Mouse (Mus musculus) retina, embryonic 14.5 days (tissue): ENCODE results near the gene Celsr1.
A peak's percentile ranks its signal among the peaks of the same experiment; 100 is the strongest.

Experiments
- DNase-seq: peaks from one replicate; pipeline ENCODE4 v3.0.0-alpha.2; 2015; ENCODE audit warnings: low spot score

Gene Celsr1

GRCm38 (mm10) chr15:85953458-85953857, 80.1 kb downstream of the Celsr1 start:
- DNase-seq, result no peak

- DNase-seq, result no peak
Measured at GRCm38 (mm10) chr15:85949421-85950164, 84.0 kb downstream of the Celsr1 start.

- peak; percentile 36 for DNase-seq
Measured at GRCm38 (mm10) chr15:85947967-85948366, 85.6 kb downstream of the Celsr1 start.

GRCm38 (mm10) chr15:85947541-85947940, 86.0 kb downstream of the Celsr1 start:
- peak; percentile 51 for DNase-seq

DNA sequence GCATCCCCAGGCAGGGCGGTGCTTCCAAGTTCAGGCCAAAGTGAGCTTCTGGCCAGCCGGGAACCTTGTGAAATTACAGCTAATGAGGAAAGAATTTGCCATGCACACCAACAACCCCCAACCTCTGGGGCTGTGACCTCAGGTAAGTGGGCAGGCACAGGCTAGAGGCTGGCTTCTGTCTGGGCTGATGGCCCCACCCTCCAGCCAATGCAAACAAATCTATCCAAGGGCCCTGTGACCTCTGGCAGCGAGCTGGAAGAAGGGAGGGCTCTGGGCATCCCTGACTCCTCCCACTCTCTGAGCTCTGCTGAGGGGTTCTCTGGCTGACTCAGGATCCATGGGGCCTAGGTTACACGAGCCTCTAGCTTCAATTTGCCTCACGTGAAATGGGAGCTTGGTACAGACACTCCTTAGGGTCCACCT, 97.9 kb downstream of the Celsr1 start:
- peak; percentile 60 for DNase-seq

DNA sequence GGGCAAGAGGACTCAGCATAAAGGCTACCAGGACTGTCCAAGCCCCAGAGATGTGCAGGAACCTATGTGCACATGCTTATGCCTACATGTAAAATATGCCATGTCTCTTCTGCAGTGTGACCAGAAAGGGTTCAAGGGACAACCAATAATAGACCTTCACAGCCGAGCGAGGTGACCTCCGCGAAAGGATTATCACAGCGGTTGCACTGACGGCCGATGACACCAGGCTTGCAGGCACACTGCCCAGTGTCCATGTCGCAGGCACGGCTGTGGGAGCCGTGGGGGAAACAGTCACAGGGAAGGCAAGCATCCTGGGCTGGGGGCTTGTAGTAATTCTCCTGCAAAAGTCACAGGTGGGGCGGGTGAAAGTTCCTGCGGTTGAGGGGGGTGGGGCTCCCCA, 105.4 kb downstream of the Celsr1 start:
- no peak for DNase-seq

DNA sequence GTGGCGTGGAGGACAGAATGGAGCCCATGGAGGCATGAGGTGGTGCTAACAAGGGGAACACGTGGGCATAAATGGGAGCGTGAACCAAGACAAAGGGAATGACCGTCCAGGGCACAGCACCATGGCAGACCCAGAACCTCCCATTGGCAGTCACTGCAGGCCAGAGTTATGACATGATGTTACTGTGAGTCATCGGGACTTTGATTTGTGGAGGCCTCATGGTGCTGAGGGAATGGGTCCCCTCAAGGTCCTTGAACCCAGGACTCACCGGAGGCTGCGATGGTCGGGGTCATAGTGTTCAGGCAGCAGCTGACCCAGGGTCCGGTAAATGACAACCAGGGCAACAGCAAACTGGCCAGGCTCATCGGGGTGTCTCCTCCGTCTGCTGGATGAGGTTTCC, 111.7 kb downstream of the Celsr1 start:
- DNase-seq, result no peak

- no peak for DNase-seq
Measured at GRCm38 (mm10) chr15:85919892-85920248, 113.7 kb downstream of the Celsr1 start.

- DNase-seq, result peak; percentile 63
Measured at GRCm38 (mm10) chr15:85919191-85919891, 114.2 kb downstream of the Celsr1 start.

- peak; percentile 73 for DNase-seq
Measured at GRCm38 (mm10) chr15:85913605-85914004, 120.0 kb downstream of the Celsr1 start.

DNA sequence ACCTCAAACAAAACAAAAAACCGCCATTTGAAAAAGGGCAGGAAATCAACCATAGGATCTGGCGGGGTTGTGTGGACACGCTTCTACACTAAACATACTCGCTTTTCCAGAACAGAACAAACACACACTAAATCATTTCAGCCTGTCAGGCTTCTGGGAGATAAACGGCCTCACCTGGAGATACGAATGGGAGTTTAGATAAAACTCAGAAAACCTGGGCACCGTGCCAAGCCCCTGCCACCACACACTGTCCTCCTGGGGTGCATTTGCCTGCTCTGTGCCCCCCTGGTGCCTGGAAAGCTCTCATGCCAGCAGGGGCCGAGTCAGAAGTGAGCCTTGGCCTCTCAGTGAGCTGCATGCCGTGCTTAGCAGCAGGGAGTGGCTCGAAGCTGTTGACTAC, 123.6 kb downstream of the Celsr1 start:
- DNase-seq, result no peak

DNA sequence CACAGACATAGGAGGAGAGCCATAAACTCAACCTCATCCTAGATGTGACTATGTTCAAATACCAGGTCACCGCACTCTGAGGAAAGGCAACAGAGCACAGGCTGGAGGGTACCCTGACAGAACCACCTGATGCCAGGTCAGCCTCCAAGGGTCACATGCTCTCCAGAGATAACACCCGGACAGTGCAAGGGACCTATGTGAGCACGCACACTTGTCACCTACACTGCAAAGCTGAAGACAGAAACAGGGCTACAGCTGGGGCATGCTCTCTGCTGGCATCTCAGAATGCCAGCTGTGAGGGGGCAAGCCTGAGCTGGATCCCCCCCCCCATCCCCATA, 124.1 kb downstream of the Celsr1 start:
- no peak for DNase-seq

GRCm38 (mm10) chr15:85908660-85909491, 124.7 kb downstream of the Celsr1 start:
- DNase-seq, result no peak

- DNase-seq, result peak; percentile 25
Measured at GRCm38 (mm10) chr15:85903826-85904225, 129.8 kb downstream of the Celsr1 start.

GRCm38 (mm10) chr15:85902505-85902904, 131.1 kb downstream of the Celsr1 start:
- no peak for DNase-seq

GRCm38 (mm10) chr15:85900801-85901200, 132.8 kb downstream of the Celsr1 start:
- no peak for DNase-seq

DNA sequence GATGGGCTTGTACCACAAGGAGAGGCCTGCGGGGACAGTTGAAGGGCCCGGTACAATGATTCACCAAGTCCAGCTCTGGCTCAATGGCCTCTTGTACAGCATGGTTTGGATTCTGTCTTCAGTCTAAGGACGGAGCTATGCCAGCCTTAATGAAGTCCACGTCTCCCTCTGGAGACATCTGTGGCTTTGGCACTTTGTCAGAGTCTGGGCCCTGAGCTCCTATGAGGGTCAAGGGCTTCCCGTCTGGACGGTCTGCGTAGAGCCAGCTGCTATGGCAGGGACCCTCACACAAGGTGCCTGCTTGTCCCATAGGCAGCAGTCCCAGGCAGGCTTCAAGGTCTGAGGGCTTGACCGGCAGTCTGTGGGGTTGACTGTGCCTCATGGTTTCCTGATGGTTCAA, 133.3 kb downstream of the Celsr1 start:
- DNase-seq, result no peak

DNA sequence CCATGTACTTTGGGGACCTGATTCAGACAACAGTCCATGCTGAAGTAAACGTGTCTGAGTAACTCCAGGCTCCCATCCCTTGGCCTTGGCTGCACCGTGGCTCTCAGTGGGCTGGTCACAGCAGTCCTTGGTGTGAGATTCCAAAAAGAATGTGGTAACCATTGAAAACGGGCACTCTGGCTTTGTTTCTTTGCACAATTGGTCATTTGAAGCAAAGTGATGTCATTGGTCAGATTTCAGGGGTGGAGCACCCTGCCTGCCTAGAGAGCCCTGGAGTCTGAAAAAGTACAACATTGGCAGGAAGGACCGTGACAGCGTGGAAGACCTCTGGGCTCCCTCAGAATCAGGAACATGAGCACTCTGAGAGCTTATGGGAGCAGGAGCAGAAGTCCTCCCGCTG, 134.2 kb downstream of the Celsr1 start:
- no peak for DNase-seq

DNA sequence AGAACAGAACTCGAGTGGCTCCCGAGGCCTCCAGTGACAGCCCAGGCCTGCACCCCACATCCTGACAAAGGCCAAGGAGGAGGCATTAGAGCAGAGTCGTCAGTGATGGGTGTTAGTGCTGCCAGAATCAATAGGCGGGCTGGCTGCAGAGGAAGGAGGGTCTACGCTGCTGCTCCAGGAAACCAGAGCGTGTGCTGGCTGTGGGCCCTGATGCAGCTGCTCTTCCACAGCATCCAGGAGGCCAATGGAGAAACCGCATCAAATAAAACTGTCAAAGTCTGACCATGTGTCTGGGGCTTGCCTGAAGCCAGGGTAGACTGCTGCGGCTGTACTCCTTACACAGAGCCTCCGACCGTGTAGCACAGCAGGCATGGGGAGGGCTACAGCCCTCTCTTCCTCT, 136.5 kb downstream of the Celsr1 start:
- no peak for DNase-seq

- peak; percentile 93 for DNase-seq
Measured at GRCm38 (mm10) chr15:85896284-85896683, 137.3 kb downstream of the Celsr1 start.

DNA sequence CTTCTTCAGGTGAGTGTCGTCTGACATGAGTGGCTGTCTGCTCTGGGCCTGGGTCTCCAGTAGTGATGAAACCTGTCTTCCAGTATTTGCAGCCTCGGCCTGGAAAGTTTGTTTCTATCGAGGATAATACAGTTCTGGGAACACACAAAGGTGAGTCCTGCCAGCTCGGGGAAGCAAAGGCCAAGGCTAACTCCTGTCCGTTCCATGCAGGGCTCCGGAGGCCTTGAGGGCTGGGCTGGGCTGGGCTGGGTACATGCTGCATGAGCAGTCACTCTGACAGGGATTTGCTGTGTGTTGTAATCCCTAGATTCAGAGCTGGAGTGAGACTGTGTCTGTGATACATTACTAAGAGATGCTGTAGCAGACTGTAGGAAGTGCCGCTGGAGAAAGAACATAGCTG, 139.7 kb downstream of the Celsr1 start:
- no peak for DNase-seq

GRCm38 (mm10) chr15:85892498-85893118, 141.0 kb downstream of the Celsr1 start:
- DNase-seq, result no peak
